Mouse (Mus musculus): ENCODE results near the gene Msrb2.

- TF ChIP-seq CTCF (IDR thresholded peaks at IDR 0.05; ENCODE audit: low read depth, low read length) (no peak), TAL1 (conservative IDR thresholded peaks at IDR 0.05; ENCODE audit: low read depth, low read length) (no peak)
Measured at GRCm38 (mm10) chr2:19405409-19405808, 34.2 kb downstream of the Msrb2 start.

Data from G1E (cell line).